In the genomic region with DNA sequence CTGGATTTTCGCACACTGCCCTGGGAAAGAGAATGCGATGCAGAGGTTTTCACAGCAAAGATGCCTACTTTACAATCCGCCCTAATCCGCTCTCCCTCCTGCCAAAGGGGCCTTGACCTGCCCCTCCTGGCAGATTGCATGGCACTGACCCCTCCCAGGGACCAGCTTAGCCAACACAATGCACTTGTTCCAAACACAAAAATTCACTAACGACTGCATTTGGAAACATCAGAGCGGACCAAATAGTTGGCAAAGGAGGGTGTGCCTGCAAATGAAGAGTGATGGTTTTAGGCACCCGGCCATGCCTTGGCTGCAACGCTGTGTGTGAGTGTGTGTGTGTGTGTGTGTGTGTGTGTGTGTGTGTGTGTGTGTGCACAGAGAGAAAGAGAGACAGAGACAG, we compare ENCODE assay signal across 13 mouse cellular contexts. TPM values are rescaled to one million over a fixed set of nuclear protein-coding genes. Genes with fewer than 3 reads are reported as not detected.
DNase-seq lines count a peak whose midpoint lies in the region; ATAC-seq and TF ChIP-seq lines count a peak whose summit lies in the region.
"Had no signal": no experiment of that assay in that cellular context is flagged by ENCODE, and none has a peak within 500 bp of the region (broad histone marks: within the 10 kb centered on the region; RNA-seq: fewer than 3 reads in every experiment).

No protein-coding gene starts in this region.

- no peak for ATAC-seq in lung, embryonic 14.5 days (ENCODE audit: insufficient read depth)
- ATAC-seq in forebrain, embryonic 14.5 days: peak; percentile 78
- ATAC-seq in midbrain, embryonic 15.5 days (replicated peaks): peak; percentile 32; the same call in 1 of the 2 replicates

- 56% methylated on average over 8 of the region's 8 CpGs for WGBS in lung, embryonic 14.5 days
- 49% methylated on average over 8 of the region's 8 CpGs for WGBS in lung, adult 2 months
- WGBS in forebrain, embryonic 14.5 days: 4% methylated on average over 8 of the region's 8 CpGs
- 18% methylated on average over 8 of the region's 8 CpGs for WGBS in midbrain, embryonic 15.5 days

- TF ChIP-seq POLR2A in lung, adult 2 months (IDR thresholded peaks at IDR 0.05; ENCODE audit: borderline replicate concordance, extremely low read depth, low read depth, low read length): no peak

- no peak overlapping the region for H3K4me2 ChIP-seq in lung, embryonic 14.5 days
- peak overlapping the region; percentile 15; the same call in 1 of the 2 replicates for H3K4me2 ChIP-seq in forebrain, embryonic 14.5 days (ENCODE audit: low read length)
- H3K4me2 ChIP-seq in midbrain, embryonic 15.5 days: no peak overlapping the region
- H3K4me2 ChIP-seq: liver, embryonic 15.5 days had no signal

- H3K27me3 ChIP-seq in lung, embryonic 14.5 days (ENCODE audit: insufficient read depth, low read length): no peaks in the 10 kb centered on the region
- H3K27me3 ChIP-seq in forebrain, embryonic 14.5 days (replicated peaks; ENCODE audit: control insufficient read depth, insufficient read depth, low read length): 0 out of 2 replicates have a peak, but pooled peaks cover 10% of the 10 kb centered on the region
- peaks cover 27% of the 10 kb centered on the region for H3K27me3 ChIP-seq in midbrain, embryonic 15.5 days (replicated peaks)

- no peaks in the 10 kb centered on the region for H3K9me3 ChIP-seq in lung, embryonic 14.5 days (ENCODE audit: low read depth, low read length)
- H3K9me3 ChIP-seq in forebrain, embryonic 14.5 days (replicated peaks; ENCODE audit: control insufficient read depth, low read length): no peaks in the 10 kb centered on the region
- H3K9me3 ChIP-seq in midbrain, embryonic 15.5 days: no peaks in the 10 kb centered on the region
- H3K9me3 ChIP-seq: G1E; liver, embryonic 15.5 days had no signal

- H3K27ac ChIP-seq in lung, embryonic 14.5 days (ENCODE audit: low read depth): no peak overlapping the region
- peak overlapping the region; percentile 35; the same call in 1 of the 2 replicates for H3K27ac ChIP-seq in forebrain, embryonic 14.5 days (ENCODE audit: low read depth, low read length)
- no peak overlapping the region for H3K27ac ChIP-seq in midbrain, embryonic 15.5 days
- H3K27ac ChIP-seq: liver, embryonic 15.5 days had no signal

- TF ChIP-seq CTCF in lung, embryonic 14.5 days (IDR thresholded peaks at IDR 0.05; ENCODE audit: low read depth): no peak
- no peak for TF ChIP-seq CTCF in lung, adult 2 months (IDR thresholded peaks at IDR 0.05; ENCODE audit: insufficient read depth, low read length)

- 0 out of 2 replicates have a peak, but pooled peaks cover 3% of the 10 kb centered on the region for H3K4me1 ChIP-seq in lung, embryonic 14.5 days (ENCODE audit: insufficient read depth)
- no peaks in the 10 kb centered on the region for H3K4me1 ChIP-seq in lung, adult 2 months (ENCODE audit: control insufficient read depth, insufficient read depth, low read length)
- peaks cover 29% of the 10 kb centered on the region for H3K4me1 ChIP-seq in forebrain, embryonic 14.5 days (ENCODE audit: control insufficient read depth, insufficient read depth, low read length)
- H3K4me1 ChIP-seq in midbrain, embryonic 15.5 days: peaks cover 31% of the 10 kb centered on the region
- H3K4me1 ChIP-seq: liver, embryonic 15.5 days had no signal

- H3K9ac ChIP-seq in lung, embryonic 14.5 days: no peak overlapping the region
- no peak overlapping the region for H3K9ac ChIP-seq in forebrain, embryonic 14.5 days (ENCODE audit: low read length)
- H3K9ac ChIP-seq in midbrain, embryonic 15.5 days: no peak overlapping the region
- H3K9ac ChIP-seq: liver, embryonic 15.5 days had no signal

- no peaks in the 10 kb centered on the region for H3K36me3 ChIP-seq in lung, embryonic 14.5 days (ENCODE audit: insufficient read depth)
- no peaks in the 10 kb centered on the region for H3K36me3 ChIP-seq in forebrain, embryonic 14.5 days (ENCODE audit: control insufficient read depth, insufficient read depth, low read length)
- H3K36me3 ChIP-seq in midbrain, embryonic 15.5 days (replicated peaks): no peaks in the 10 kb centered on the region
- H3K36me3 ChIP-seq: G1E; liver, embryonic 15.5 days had no signal

- no peak overlapping the region for H3K4me3 ChIP-seq in lung, embryonic 14.5 days (ENCODE audit: low read depth, low read length)
- H3K4me3 ChIP-seq in lung, adult 2 months (replicated peaks; ENCODE audit: extremely low read depth, low read depth, low read length): no peak overlapping the region
- no peak overlapping the region for H3K4me3 ChIP-seq in forebrain, embryonic 14.5 days (ENCODE audit: low read depth, low read length)
- H3K4me3 ChIP-seq in midbrain, embryonic 15.5 days: no peak overlapping the region
- H3K4me3 ChIP-seq: liver, embryonic 15.5 days; myocyte had no signal

- intact Hi-C loops in heart, postnatal 25 days (cut with DNase I): no loop called here

- DNase-seq in adrenal gland, adult 2 months: peak; percentile 36
- DNase-seq in adrenal gland, adult 18-20 months (ENCODE audit: low spot score in 2 of 2): no peak
- DNase-seq in lung, embryonic 14.5 days: peak; percentile 34
- DNase-seq in lung, adult 2 months: no peak
- peak; percentile 92 for DNase-seq in forebrain, embryonic 14.5 days (ENCODE audit: low spot score)
- no peak for DNase-seq in thymus, postnatal 10 days (ENCODE audit: low spot score in 2 of 2)
- DNase-seq in heart, postnatal 25 days (ENCODE audit: low spot score): no peak
- DNase-seq: kidney, adult 2 months had no signal

RNA-seq across cellular contexts. Expression of gene Opalin, which starts 32.6 kb away (rescaled TPM):
- not detected for total RNA-seq in adrenal gland, adult 2 months (2021)
- not detected in 2 replicates for polyA plus RNA-seq in adrenal gland, adult 2 months (2012; rRNA removed)
- not detected for total RNA-seq in adrenal gland, adult 18-20 months (2021)
- polyA plus RNA-seq in lung, embryonic 14.5 days (2014; fragmentation: Nextera tagmentation; extraction: Ambion mirVana): not detected in 2 replicates
- polyA plus RNA-seq in lung, adult 2 months (2012; rRNA removed): not detected in 2 replicates
- not detected in 2 replicates for polyA plus RNA-seq in forebrain, embryonic 14.5 days (2014; fragmentation: Nextera tagmentation; extraction: Ambion mirVana)
- polyA plus RNA-seq in midbrain, embryonic 15.5 days (2015; fragmentation: Nextera tagmentation; extraction: Ambion mirVana): not detected in 2 replicates
- total RNA-seq in heart, postnatal 25 days (2021): not detected
- polyA plus RNA-seq: G1E; heart, embryonic 16.5 days; kidney, adult 2 months; liver, embryonic 15.5 days; myocyte had no signal

Comparison
In these comparisons a context has a peak if more than half of its experiments do, and no peak if none do; other contexts are left out.
1. DNase-seq: peak in adrenal gland, adult 2 months (single experiment), lung, embryonic 14.5 days (single experiment) and forebrain, embryonic 14.5 days (single experiment); none in adrenal gland, adult 18-20 months (0 of 2), lung, adult 2 months (single experiment), thymus, postnatal 10 days (0 of 2) and heart, postnatal 25 days (single experiment).